14 mouse cellular contexts compared by ENCODE assay signal in genomic region chr13:111744233-111745000, GRCm38 (mm10).
A peak's percentile ranks its signal among the peaks of the same experiment; 100 is the strongest.
DNase-seq lines count a peak whose midpoint lies in the region; ATAC-seq and TF ChIP-seq lines count a peak whose summit lies in the region.
"Had no signal": no experiment of that assay in that cellular context is flagged by ENCODE, and none has a peak within 500 bp of the region (broad histone marks: within the 10 kb centered on the region; RNA-seq: fewer than 3 reads in every experiment).

No protein-coding gene starts in this region.

- 52% methylated on average over 6 of the region's 6 CpGs for WGBS in liver, embryonic 14.5 days (ENCODE audit: insufficient replicate concordance)
- 86% methylated on average over 6 of the region's 6 CpGs for WGBS in midbrain, embryonic 10.5 days

- no peak for TF ChIP-seq CTCF in liver, embryonic 14.5 days (IDR thresholded peaks at IDR 0.05; ENCODE audit: low read depth)

- no peaks in the 10 kb centered on the region for H3K27me3 ChIP-seq in liver, embryonic 14.5 days (ENCODE audit: control insufficient read depth, insufficient read depth, low read length)
- no peaks in the 10 kb centered on the region for H3K27me3 ChIP-seq in midbrain, embryonic 10.5 days (ENCODE audit: low read depth, poor library complexity, severe bottlenecking)

- peak; percentile 23 for DNase-seq in adrenal gland, adult 2 months
- DNase-seq in adrenal gland, postnatal 10 days, result no peak
- DNase-seq in 3T3-L1 (ENCODE audit: low read depth, low spot score), result peak; percentile 62
- peak; percentile 54 for DNase-seq in c-Kit-positive CD71-positive TER-119-negative erythroid progenitor cells, embryonic 14.5 days (ENCODE audit: low read depth)
- peak; percentile 43 to 53 (median 45) for DNase-seq in liver, embryonic 14.5 days (ENCODE audit: low read depth in 3 of 3, low spot score in 3 of 3)
- no peak for DNase-seq in ovary, postnatal 36 days (ENCODE audit: low spot score)
- DNase-seq in ovary, postnatal 14 days (ENCODE audit: low spot score), result no peak
- DNase-seq in midbrain, embryonic 10.5 days (ENCODE audit: low spot score), result no peak
- DNase-seq: heart, adult 2 months; heart, postnatal 10 days; kidney, postnatal 10 days; midbrain, embryonic 14.5 days had no signal

- H3K9me3 ChIP-seq in liver, embryonic 14.5 days (ENCODE audit: control insufficient read depth, low read length), result no peaks in the 10 kb centered on the region
- H3K9me3 ChIP-seq in midbrain, embryonic 10.5 days (replicated peaks), result no peaks in the 10 kb centered on the region
- H3K9me3 ChIP-seq: forebrain, embryonic 10.5 days; limb, embryonic 10.5 days had no signal

- H3K27ac ChIP-seq in liver, embryonic 14.5 days, result peak overlapping the region; percentile 80
- no peak overlapping the region for H3K27ac ChIP-seq in midbrain, embryonic 10.5 days (replicated peaks)
- H3K27ac ChIP-seq: forebrain, embryonic 10.5 days; heart, adult 2 months; limb, embryonic 10.5 days had no signal

- peaks cover 25% of the 10 kb centered on the region in 2 experiments for H3K4me1 ChIP-seq in liver, embryonic 14.5 days (replicated peaks; ENCODE audit: control insufficient read depth in 2 of 2, insufficient read depth in 2 of 2, low read length in 1 of 2)
- H3K4me1 ChIP-seq in midbrain, embryonic 10.5 days, result no peaks in the 10 kb centered on the region
- H3K4me1 ChIP-seq: forebrain, embryonic 10.5 days; limb, embryonic 10.5 days had no signal

- H3K9ac ChIP-seq in liver, embryonic 14.5 days (replicated peaks), result peak overlapping the region; percentile 16

- ATAC-seq in liver, embryonic 14.5 days (ENCODE audit: insufficient read depth), result peak; percentile 83

- peak overlapping the region; percentile 55 for H3K4me2 ChIP-seq in liver, embryonic 14.5 days (ENCODE audit: low read depth)

- no peak overlapping the region for H3K4me3 ChIP-seq in liver, embryonic 14.5 days (ENCODE audit: insufficient read depth in 1 of 2, low read depth in 2 of 2, low read length in 2 of 2)
- H3K4me3 ChIP-seq in midbrain, embryonic 10.5 days, result no peak overlapping the region
- H3K4me3 ChIP-seq: forebrain, embryonic 10.5 days; heart, adult 2 months; limb, embryonic 10.5 days had no signal

- H3K36me3 ChIP-seq in liver, embryonic 14.5 days (replicated peaks; ENCODE audit: control insufficient read depth, insufficient read depth, low read depth), result peaks cover 19% of the 10 kb centered on the region
- peaks cover 17% of the 10 kb centered on the region for H3K36me3 ChIP-seq in midbrain, embryonic 10.5 days

- peak; percentile 67 for TF ChIP-seq EP300 in liver, embryonic 14.5 days (IDR thresholded peaks at IDR 0.05; ENCODE audit: low read depth)

Comparison
In these comparisons a context has a peak if more than half of its experiments do, and no peak if none do; other contexts are left out.
1. DNase-seq: peak in adrenal gland, adult 2 months (single experiment), 3T3-L1 (single experiment), c-Kit-positive CD71-positive TER-119-negative erythroid progenitor cells, embryonic 14.5 days (single experiment) and liver, embryonic 14.5 days (3 of 3); none in adrenal gland, postnatal 10 days (single experiment), ovary, postnatal 36 days (single experiment), ovary, postnatal 14 days (single experiment) and midbrain, embryonic 10.5 days (single experiment).